Mouse (Mus musculus) neural tube, embryonic 12.5 days (tissue): ENCODE results near the gene Nmt2. TPM values are rescaled to one million over a fixed set of nuclear protein-coding genes. Genes with fewer than 3 reads are reported as not detected.

ENCODE experiments used
- ATAC-seq: fragments of 200-750 bp; cut with Nextera tagmentation; 2 replicates; pipeline ENCODE4 v1.8.0; 2017; ENCODE audit warnings: low read depth, mild to moderate bottlenecking, moderate TSS enrichment, moderate library complexity; ENCODE audit not compliant: low FRiP score
- H3K27ac ChIP-seq: fragments of 300-500 bp; sonication (generic); 2 replicates; pipeline ENCODE4 v1.5.1; 2016
- H3K27me3 ChIP-seq: fragments of 300-500 bp; sonication (generic); replicated peaks from 2 replicates; pipeline ENCODE4 v1.6.1; 2016; ENCODE audit warnings: mild to moderate bottlenecking
- H3K36me3 ChIP-seq: fragments of 300-500 bp; sonication (generic); 2 replicates; pipeline ENCODE4 v1.6.1; 2016; ENCODE audit warnings: mild to moderate bottlenecking
- H3K4me1 ChIP-seq: fragments of 300-500 bp; sonication (generic); 2 replicates; pipeline ENCODE4 v1.6.1; 2016
- H3K4me2 ChIP-seq: fragments of 300-500 bp; sonication (generic); replicated peaks from 2 replicates; pipeline ENCODE4 v1.6.1; 2016; ENCODE audit warnings: mild to moderate bottlenecking
- H3K4me3 ChIP-seq: fragments of 300-500 bp; sonication (generic); 2 replicates; pipeline ENCODE4 v1.5.1; 2016
- H3K9ac ChIP-seq: fragments of 300-500 bp; sonication (generic); 2 replicates; pipeline ENCODE4 v1.6.1; 2016; ENCODE audit warnings: mild to moderate bottlenecking
- H3K9me3 ChIP-seq: fragments of 300-500 bp; sonication (generic); 2 replicates; pipeline ENCODE4 v1.6.1; 2016; ENCODE audit warnings: mild to moderate bottlenecking
- WGBS: fragments of 180-500 bp; shearing (Covaris S2); methylation state at CpG from one replicate; pipeline ENCODE4 v1.1.7; 2016; 5-methylcytosine and 5-hydroxymethylcytosine counted together
- polyA plus RNA-seq: library from polyadenylated mRNA; unstranded; fragments of >200 nt; fragmentation: Nextera tagmentation; extraction: Ambion mirVana; gene quantifications from 2 replicates; pipeline ENCODE4 v1.2.1, GENCODE M21; 2016

The Nmt2 gene
- polyA plus RNA-seq, result 55.4 and 57.9 TPM in 2 replicates

GRCm38 (mm10) chr2:3283602-3284472 is at the start of gene Nmt2:
Nmt2 (plus strand) TSS chr2:3284212.
- no peaks in the 10 kb centered on the region for H3K27me3 ChIP-seq

GRCm38 (mm10) chr2:3239255-3239654 is 44.8 kb upstream of the Nmt2 start:
- Histone ChIP-seq H3K9me3 (no peaks in the 10 kb centered on the region), H3K27me3 (no peaks in the 10 kb centered on the region), H3K36me3 (no peaks in the 10 kb centered on the region), H3K4me1 (no peaks in the 10 kb centered on the region), H3K4me2 (no peak overlapping the region), H3K9ac (no peak overlapping the region), H3K27ac (no peak overlapping the region), H3K4me3 (no peak overlapping the region)
- no peak for ATAC-seq
- 82% methylated on average over 5 of the region's 5 CpGs for WGBS

More at GRCm38 (mm10) chr2:3283602-3284472, at the start of gene Nmt2:
- Histone ChIP-seq H3K4me3 (peak within 1 kb of the TSS; percentile 76), H3K4me1 (peaks cover 16% of the 10 kb centered on the region), H3K27ac (peak within 1 kb of the TSS; percentile 74), H3K4me2 (peak within 1 kb of the TSS; percentile 78), H3K9me3 (no peaks in the 10 kb centered on the region), H3K9ac (peak within 1 kb of the TSS; percentile 79), H3K36me3 (no peaks in the 10 kb centered on the region)
- ATAC-seq, result peak; percentile 96
- WGBS, result under 1% methylated on average over 86 of the region's 88 CpGs

DNA sequence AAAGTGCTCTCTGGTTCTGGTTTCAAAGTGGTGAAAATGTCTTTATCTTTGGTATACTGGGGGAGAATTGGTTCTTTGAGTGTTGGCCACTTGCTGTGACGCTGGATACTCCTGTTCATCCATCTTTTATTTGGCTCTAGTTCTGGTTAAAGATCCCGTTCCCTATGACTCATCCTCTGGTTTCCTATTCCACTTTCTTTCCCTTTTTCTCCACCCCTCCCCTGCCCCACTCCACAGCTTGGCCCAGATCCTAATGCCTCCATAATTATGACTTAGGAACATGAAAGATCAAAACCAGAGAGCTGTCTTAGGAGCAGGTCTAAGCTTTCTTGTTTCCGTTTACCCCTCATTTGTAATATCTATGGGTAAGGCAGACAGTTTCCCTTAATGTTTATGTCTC is 39.8 kb upstream of the Nmt2 start:
- no peak overlapping the region for H3K4me3 ChIP-seq
- H3K4me2 ChIP-seq, result no peak overlapping the region
- ATAC-seq, result no peak
- no peak overlapping the region for H3K27ac ChIP-seq
- H3K9ac ChIP-seq, result no peak overlapping the region
- no peaks in the 10 kb centered on the region for H3K27me3 ChIP-seq
- H3K4me1 ChIP-seq, result no peaks in the 10 kb centered on the region
- H3K9me3 ChIP-seq, result no peaks in the 10 kb centered on the region
- 78% methylated on average over 3 of the region's 3 CpGs for WGBS
- H3K36me3 ChIP-seq, result no peaks in the 10 kb centered on the region

- 90% methylated on average over 2 of the region's 2 CpGs for WGBS
- H3K4me2 ChIP-seq, result no peak overlapping the region
- no peaks in the 10 kb centered on the region for H3K4me1 ChIP-seq
- H3K27me3 ChIP-seq, result no peaks in the 10 kb centered on the region
- ATAC-seq, result no peak
- no peak overlapping the region for H3K4me3 ChIP-seq
- H3K36me3 ChIP-seq, result no peaks in the 10 kb centered on the region
- no peak overlapping the region for H3K27ac ChIP-seq
- no peak overlapping the region for H3K9ac ChIP-seq
- no peaks in the 10 kb centered on the region for H3K9me3 ChIP-seq
These were observed 32.7 kb upstream of the Nmt2 start for GRCm38 (mm10) chr2:3251309-3251708.

GRCm38 (mm10) chr2:3266466-3266865 is 17.5 kb upstream of the Nmt2 start:
- Histone ChIP-seq H3K4me3 (no peak overlapping the region), H3K9ac (no peak overlapping the region), H3K4me1 (no peaks in the 10 kb centered on the region), H3K27me3 (no peaks in the 10 kb centered on the region), H3K27ac (no peak overlapping the region), H3K4me2 (no peak overlapping the region), H3K36me3 (no peaks in the 10 kb centered on the region), H3K9me3 (no peaks in the 10 kb centered on the region)
- 87% methylated on average over 3 of the region's 3 CpGs for WGBS
- no peak for ATAC-seq

- Histone ChIP-seq H3K36me3 (no peaks in the 10 kb centered on the region), H3K4me3 (no peak overlapping the region), H3K4me1 (no peaks in the 10 kb centered on the region), H3K27ac (no peak overlapping the region), H3K9ac (no peak overlapping the region), H3K27me3 (no peaks in the 10 kb centered on the region), H3K9me3 (no peaks in the 10 kb centered on the region), H3K4me2 (no peak overlapping the region)
- ATAC-seq, result no peak
- WGBS, result 39% methylated on average over 3 of the region's 3 CpGs
These were observed 16.1 kb upstream of the Nmt2 start for GRCm38 (mm10) chr2:3267879-3268278.

DNA sequence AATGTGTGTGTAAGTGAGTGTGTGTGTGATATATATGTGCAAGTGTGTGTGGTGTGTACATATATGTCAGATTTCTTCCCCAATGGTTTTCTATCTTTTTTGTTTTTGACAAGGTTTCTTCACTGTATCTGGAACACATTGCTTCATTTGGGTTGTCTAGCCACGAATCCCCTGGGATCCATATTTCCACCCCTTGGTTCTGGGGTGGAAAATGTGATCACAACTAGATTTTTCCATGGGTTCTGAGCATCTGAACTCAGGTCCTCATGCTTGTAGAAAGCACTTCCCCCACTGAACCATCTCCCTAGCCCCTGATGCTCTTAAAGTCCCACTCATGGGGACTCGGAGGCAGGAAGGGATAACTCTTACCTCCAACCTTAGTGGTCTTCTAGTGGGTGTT is 10.7 kb upstream of the Nmt2 start:
- no peak overlapping the region for H3K9ac ChIP-seq
- 88% methylated on average over 2 of the region's 2 CpGs for WGBS

GRCm38 (mm10) chr2:3276106-3276505 is 7.9 kb upstream of the Nmt2 start:
- no peak for ATAC-seq
- no peak overlapping the region for H3K4me2 ChIP-seq
- H3K4me3 ChIP-seq, result no peak overlapping the region
- no peak overlapping the region for H3K27ac ChIP-seq
- H3K9ac ChIP-seq, result no peak overlapping the region
- no peaks in the 10 kb centered on the region for H3K9me3 ChIP-seq
- no peaks in the 10 kb centered on the region for H3K4me1 ChIP-seq
- 64% methylated on average over 2 of the region's 2 CpGs for WGBS
- H3K36me3 ChIP-seq, result no peaks in the 10 kb centered on the region
- H3K27me3 ChIP-seq, result no peaks in the 10 kb centered on the region

More for the DNA sequence above, 10.7 kb upstream of the Nmt2 start:
- no peak overlapping the region for H3K27ac ChIP-seq
- ATAC-seq, result no peak
- no peak overlapping the region for H3K4me3 ChIP-seq
- no peaks in the 10 kb centered on the region for H3K4me1 ChIP-seq
- no peaks in the 10 kb centered on the region for H3K36me3 ChIP-seq
- no peaks in the 10 kb centered on the region for H3K27me3 ChIP-seq
- no peaks in the 10 kb centered on the region for H3K9me3 ChIP-seq
- H3K4me2 ChIP-seq, result no peak overlapping the region

DNA sequence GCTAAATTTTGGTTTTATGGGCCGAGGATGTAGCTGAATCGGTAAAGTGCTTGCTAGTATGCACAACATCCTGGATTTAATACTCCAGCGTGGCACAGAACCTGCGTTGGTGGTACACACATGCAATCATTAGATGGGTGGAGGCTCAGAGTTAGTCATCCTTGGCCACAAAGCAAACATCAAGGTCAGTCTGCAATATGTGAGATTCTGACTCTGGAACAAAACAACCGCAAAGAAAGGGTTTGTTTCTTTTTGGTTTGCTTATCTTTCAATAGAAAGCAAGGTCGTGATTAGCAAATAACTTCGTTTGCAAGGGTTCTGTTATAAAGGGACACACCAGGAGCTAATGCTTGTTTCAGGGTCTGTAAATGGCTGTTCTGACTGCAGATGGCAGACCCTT is 6.5 kb upstream of the Nmt2 start:
- 0 out of 2 replicates have a peak, but pooled peaks cover under 1% of the 10 kb centered on the region for H3K4me1 ChIP-seq
- ATAC-seq, result no peak
- no peak overlapping the region for H3K27ac ChIP-seq
- H3K36me3 ChIP-seq, result no peaks in the 10 kb centered on the region
- no peaks in the 10 kb centered on the region for H3K27me3 ChIP-seq
- no peak overlapping the region for H3K4me3 ChIP-seq
- no peaks in the 10 kb centered on the region for H3K9me3 ChIP-seq
- H3K9ac ChIP-seq, result no peak overlapping the region
- H3K4me2 ChIP-seq, result no peak overlapping the region
- 86% methylated on average over 7 of the region's 7 CpGs for WGBS

- H3K4me2 ChIP-seq, result no peak overlapping the region
- H3K36me3 ChIP-seq, result no peaks in the 10 kb centered on the region
- H3K9me3 ChIP-seq, result no peaks in the 10 kb centered on the region
- no peak overlapping the region for H3K9ac ChIP-seq
- no peak for ATAC-seq
- H3K27ac ChIP-seq, result no peak overlapping the region
- 89% methylated on average over 4 of the region's 4 CpGs for WGBS
- peaks cover 16% of the 10 kb centered on the region for H3K4me1 ChIP-seq
- H3K4me3 ChIP-seq, result no peak overlapping the region
- H3K27me3 ChIP-seq, result no peaks in the 10 kb centered on the region
These were observed 2.7 kb upstream of the Nmt2 start for GRCm38 (mm10) chr2:3281311-3281710.

GRCm38 (mm10) chr2:3282866-3283601 is 978 bp upstream of the Nmt2 start:
- Histone ChIP-seq H3K4me1 (peaks cover 16% of the 10 kb centered on the region), H3K4me2 (peak overlapping the region; percentile 78), H3K36me3 (no peaks in the 10 kb centered on the region), H3K4me3 (peak overlapping the region; percentile 39), H3K9ac (peak overlapping the region; percentile 59), H3K27ac (peak overlapping the region; percentile 74; the same call in 1 of the 2 replicates), H3K9me3 (no peaks in the 10 kb centered on the region), H3K27me3 (no peaks in the 10 kb centered on the region)
- WGBS, result 13% methylated on average over 12 of the region's 12 CpGs
- no peak; the same call in 1 of the 2 replicates for ATAC-seq

DNA sequence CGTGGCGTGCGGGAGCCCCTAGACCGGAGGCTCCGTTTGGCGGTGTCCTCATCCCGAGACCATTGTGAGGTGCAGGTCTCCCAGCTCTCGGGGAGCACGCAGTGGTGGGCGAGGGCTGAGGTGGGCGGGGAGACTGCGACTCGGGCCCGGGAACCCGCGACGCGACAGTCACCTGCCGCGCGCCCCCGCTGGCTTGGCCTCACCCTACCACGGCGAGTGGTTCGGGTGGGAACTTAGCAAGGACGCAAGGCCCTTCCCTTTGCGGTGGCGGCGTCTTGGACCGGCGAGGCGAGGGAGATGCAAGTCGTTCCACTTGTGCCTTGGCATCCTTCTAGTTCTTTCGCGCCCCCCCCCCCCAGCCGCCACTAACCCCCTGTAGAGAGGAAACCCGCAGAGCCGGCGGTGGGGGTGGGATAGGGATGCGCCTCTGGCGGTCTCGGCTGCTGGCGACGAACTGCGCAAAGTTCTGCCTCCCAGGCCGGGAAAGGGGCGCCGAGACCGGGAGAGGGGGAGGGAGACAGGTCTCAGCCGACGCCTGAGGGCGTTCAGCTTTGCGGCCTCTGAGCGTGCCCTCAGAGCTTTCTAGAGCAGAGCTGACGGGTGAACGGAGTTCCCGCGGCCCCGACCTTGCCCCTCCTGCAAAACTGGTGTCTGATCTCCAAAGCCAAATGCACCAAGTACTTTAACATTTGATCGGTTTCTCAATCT is 615 bp downstream of the Nmt2 start:
- H3K4me2 ChIP-seq, result peak overlapping the region; percentile 78
- H3K4me3 ChIP-seq, result peak overlapping the region; percentile 76
- peaks cover 16% of the 10 kb centered on the region for H3K4me1 ChIP-seq
- no peaks in the 10 kb centered on the region for H3K9me3 ChIP-seq
- peak; percentile 14 for ATAC-seq
- WGBS, result under 1% methylated on average over 59 of the region's 60 CpGs
- no peaks in the 10 kb centered on the region for H3K27me3 ChIP-seq
- peak overlapping the region; percentile 67 for H3K27ac ChIP-seq
- no peaks in the 10 kb centered on the region for H3K36me3 ChIP-seq
- peak overlapping the region; percentile 79 for H3K9ac ChIP-seq
